16 mouse cellular contexts compared by ENCODE assay signal in genomic region chr10:96654576-96654975, GRCm38 (mm10). TPM values are rescaled to one million over a fixed set of nuclear protein-coding genes. Genes with fewer than 3 reads are reported as not detected.
A peak's percentile ranks its signal among the peaks of the same experiment; 100 is the strongest.
DNase-seq lines count a peak whose midpoint lies in the region; ATAC-seq lines count a peak whose summit lies in the region.
"Had no signal": no experiment of that assay in that cellular context is flagged by ENCODE, and none has a peak within 500 bp of the region (broad histone marks: within the 10 kb centered on the region; RNA-seq: fewer than 3 reads in every experiment).

No protein-coding gene starts in this region.

- no peak overlapping the region for H3K4me2 ChIP-seq in intestine, embryonic 14.5 days (ENCODE audit: low read length)
- H3K4me2 ChIP-seq in hindbrain, embryonic 11.5 days (replicated peaks; ENCODE audit: low read depth, low read length) = no peak overlapping the region
- H3K4me2 ChIP-seq: limb, embryonic 12.5 days had no signal

- no peaks in the 10 kb centered on the region for H3K9me3 ChIP-seq in intestine, embryonic 14.5 days (ENCODE audit: control insufficient read depth, low read length)
- no peaks in the 10 kb centered on the region for H3K9me3 ChIP-seq in hindbrain, embryonic 11.5 days (ENCODE audit: control insufficient read depth, low read length)
- H3K9me3 ChIP-seq: limb, embryonic 12.5 days had no signal

- peak; percentile 16 for DNase-seq in lung, postnatal 25 days (ENCODE audit: low spot score)
- no peak for DNase-seq in lung, adult 18-20 months
- DNase-seq in intestine, embryonic 14.5 days (ENCODE audit: low spot score) = no peak
- DNase-seq in splenic B cell, adult 2 months (ENCODE audit: low read depth, low spot score) = peak; percentile 33
- no peak for DNase-seq in hindbrain, embryonic 11.5 days (ENCODE audit: low spot score)
- DNase-seq: adrenal gland, postnatal 36 days; cerebellum, postnatal 10 days; kidney, adult 18-20 months; lung, postnatal 4 days; midbrain, embryonic 14.5 days; right cerebral cortex, postnatal 25 days had no signal

- peak; percentile 25 for ATAC-seq in CD4-positive, CD25-positive, alpha-beta regulatory T cell, adult 4 months
- ATAC-seq in intestine, embryonic 14.5 days (replicated peaks; ENCODE audit: low FRiP score, low TSS enrichment, low read depth) = no peak; the same call in 1 of the 2 replicates
- no peak for ATAC-seq in hindbrain, embryonic 11.5 days (ENCODE audit: low FRiP score)
- no peak for ATAC-seq in frontal cortex, adult (ENCODE audit: low TSS enrichment)
- ATAC-seq: forebrain, embryonic 14.5 days had no signal

- H3K36me3 ChIP-seq in intestine, embryonic 14.5 days (ENCODE audit: control insufficient read depth, insufficient read depth, low read length) = no peaks in the 10 kb centered on the region
- no peaks in the 10 kb centered on the region for H3K36me3 ChIP-seq in splenic B cell, adult 2 months (ENCODE audit: control insufficient read depth, insufficient read depth, low read length, poor library complexity, severe bottlenecking)
- no peaks in the 10 kb centered on the region for H3K36me3 ChIP-seq in hindbrain, embryonic 11.5 days (ENCODE audit: control insufficient read depth, insufficient read depth, low read length)
- H3K36me3 ChIP-seq: limb, embryonic 12.5 days had no signal

- 58% methylated on average over 7 of the region's 7 CpGs for WGBS in intestine, embryonic 14.5 days
- WGBS in hindbrain, embryonic 11.5 days = 79% methylated on average over 7 of the region's 7 CpGs

- H3K27ac ChIP-seq in intestine, embryonic 14.5 days (ENCODE audit: low read depth) = peak overlapping the region; percentile 64
- H3K27ac ChIP-seq in hindbrain, embryonic 11.5 days (ENCODE audit: low read depth, low read length) = no peak overlapping the region
- H3K27ac ChIP-seq: limb, embryonic 12.5 days had no signal

- no peak overlapping the region for H3K9ac ChIP-seq in intestine, embryonic 14.5 days (ENCODE audit: low read length)
- H3K9ac ChIP-seq in hindbrain, embryonic 11.5 days (ENCODE audit: low read depth, low read length) = no peak overlapping the region
- H3K9ac ChIP-seq: limb, embryonic 12.5 days had no signal

- H3K4me1 ChIP-seq in intestine, embryonic 14.5 days (replicated peaks; ENCODE audit: control insufficient read depth, insufficient read depth, low read length) = no peaks in the 10 kb centered on the region
- no peaks in the 10 kb centered on the region for H3K4me1 ChIP-seq in hindbrain, embryonic 11.5 days (replicated peaks; ENCODE audit: control insufficient read depth, insufficient read depth, low read length)

- H3K27me3 ChIP-seq in intestine, embryonic 14.5 days (replicated peaks; ENCODE audit: control insufficient read depth, insufficient read depth, low read length) = no peaks in the 10 kb centered on the region
- H3K27me3 ChIP-seq in splenic B cell, adult 2 months (ENCODE audit: control insufficient read depth, insufficient read depth, low read length, poor library complexity, severe bottlenecking) = no peaks in the 10 kb centered on the region
- no peaks in the 10 kb centered on the region for H3K27me3 ChIP-seq in hindbrain, embryonic 11.5 days (ENCODE audit: control insufficient read depth, insufficient read depth, low read length)
- H3K27me3 ChIP-seq: CH12.LX; limb, embryonic 12.5 days had no signal

- H3K4me3 ChIP-seq in intestine, embryonic 14.5 days (ENCODE audit: low read depth, low read length) = no peak overlapping the region
- H3K4me3 ChIP-seq in hindbrain, embryonic 11.5 days (ENCODE audit: low read depth, low read length) = no peak overlapping the region
- H3K4me3 ChIP-seq: limb, embryonic 12.5 days had no signal

RNA-seq across cellular contexts. Expression of gene Btg1, which starts 37.8 kb away (rescaled TPM):
- polyA plus RNA-seq in CD4-positive, CD25-positive, alpha-beta regulatory T cell, adult 4 months (2017; shearing (Covaris generic)) = 100 to 1,000 TPM; 220 to 247 TPM
- polyA plus RNA-seq in intestine, embryonic 14.5 days (2014; fragmentation: Nextera tagmentation; extraction: Ambion mirVana) = 77.8 and 82.6 TPM in 2 replicates
- polyA plus RNA-seq in hindbrain, embryonic 11.5 days (2014; fragmentation: Nextera tagmentation; extraction: Ambion mirVana) = 57.2 and 57.6 TPM in 2 replicates

Comparison
In these comparisons a context has a peak if more than half of its experiments do, and no peak if none do; other contexts are left out.
1. DNase-seq: peak in lung, postnatal 25 days (single experiment) and splenic B cell, adult 2 months (single experiment); none in lung, adult 18-20 months (0 of 2), intestine, embryonic 14.5 days (single experiment) and hindbrain, embryonic 11.5 days (single experiment).